Mouse (Mus musculus): Measurements from ENCODE around the gene Gm5591. TPM values are rescaled to one million over a fixed set of nuclear protein-coding genes. Genes with fewer than 3 reads are reported as not detected.
"Not testable (repeated sequence)": the region's sequence is repeated elsewhere in the genome, so short reads cannot be mapped to it uniquely, and the experiment has no call there.

Gene Gm5591
- not detected for total RNA-seq (2021)

DNA sequence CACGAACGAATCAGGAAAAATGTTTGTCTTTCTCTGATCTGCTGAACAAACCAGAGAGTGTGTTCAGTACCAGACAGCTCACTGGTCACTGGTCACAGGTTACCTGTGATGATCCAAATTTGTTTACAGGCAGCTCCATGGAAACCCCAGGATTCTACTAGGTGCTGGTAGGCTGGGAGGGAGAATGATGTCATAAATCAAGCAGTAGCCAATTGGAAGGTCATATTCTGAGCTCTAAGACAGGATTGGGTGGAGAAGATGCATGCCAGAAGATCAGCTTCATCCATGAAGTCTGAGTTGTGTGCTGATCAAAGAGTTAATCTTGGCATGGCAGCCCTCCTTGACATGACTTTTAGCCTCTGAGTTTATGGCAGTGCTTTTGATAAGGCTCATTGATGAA, at the start of gene Gm5591:
Gene Gm5591, minus strand, starts transcription at position 101 of the 400 bp plus-strand sequence.
- not testable (repeated sequence) for DNase-seq (ENCODE audit: extremely low spot score in 1 of 2, low spot score in 1 of 2)

DNA sequence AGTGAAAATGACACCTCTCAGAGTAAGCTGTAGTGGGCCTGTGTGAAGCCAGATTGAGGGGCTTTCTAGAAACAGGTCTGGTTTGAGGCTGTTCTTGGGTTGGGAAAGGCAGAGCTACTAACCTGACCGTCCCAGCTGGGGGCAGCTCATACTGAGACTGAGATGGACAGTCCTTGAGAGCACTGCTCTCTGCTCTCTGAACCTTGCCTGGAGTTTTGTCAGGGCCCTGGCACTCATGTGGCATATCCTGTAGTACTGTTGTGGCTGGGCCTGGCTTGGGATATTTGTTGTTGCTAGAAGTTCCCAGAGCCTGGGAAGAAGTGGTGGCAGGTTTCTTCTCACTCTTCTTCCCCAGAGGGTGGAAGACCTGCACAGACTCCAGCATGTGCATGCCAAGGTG, 39.5 kb downstream of the Gm5591 start:
- not testable (repeated sequence) for DNase-seq (ENCODE audit: extremely low spot score in 1 of 2, low spot score in 1 of 2)
